Mouse (Mus musculus) left cerebral cortex, postnatal 14 days (tissue): ENCODE results near the gene Pars2. TPM values are rescaled to one million over a fixed set of nuclear protein-coding genes. Genes with fewer than 3 reads are reported as not detected.

ENCODE experiments used
- DNase-seq, 2 experiments: peaks; one replicate each; pipeline ENCODE4 v3.0.0; 2021 to 2022; ENCODE audit warnings: low spot score in 2 of 2, mixed read lengths in 1 of 2
- intact Hi-C: fragments of 180-260 bp; cut with DNase I; formaldehyde crosslinking; loops from one replicate; pipeline ENCODE4 v1.15.1; 2025
- total RNA-seq, 2 experiments: library from RNA; stranded (reverse); gene quantifications; 2 replicates each; pipeline ENCODE4 v1.2.3; 2021

Pars2 gene
- total RNA-seq, 2 experiments from 2014 or later: 6.3 to 6.5 TPM

DNA sequence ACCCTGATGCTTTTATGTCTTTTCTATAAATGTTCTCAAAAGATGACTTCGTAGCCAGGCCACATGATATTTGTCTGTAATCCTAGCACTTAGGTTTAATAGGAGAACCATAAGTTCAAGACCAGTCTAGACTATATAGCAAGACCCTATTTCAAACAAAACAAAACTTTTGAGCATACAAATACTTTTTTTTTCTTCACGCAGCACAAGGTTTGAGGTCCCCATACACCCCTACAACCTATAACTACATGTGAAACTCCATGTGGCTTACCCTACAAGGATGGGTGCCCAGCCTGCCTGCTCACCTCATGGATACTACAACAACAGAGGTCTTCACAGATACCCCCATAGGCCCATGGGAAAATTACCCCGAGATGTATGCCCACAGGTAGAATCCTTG lies 28.3 kb downstream of the Pars2 start:
- intact Hi-C loops: no loop called here
- DNase-seq: no peak

DNA sequence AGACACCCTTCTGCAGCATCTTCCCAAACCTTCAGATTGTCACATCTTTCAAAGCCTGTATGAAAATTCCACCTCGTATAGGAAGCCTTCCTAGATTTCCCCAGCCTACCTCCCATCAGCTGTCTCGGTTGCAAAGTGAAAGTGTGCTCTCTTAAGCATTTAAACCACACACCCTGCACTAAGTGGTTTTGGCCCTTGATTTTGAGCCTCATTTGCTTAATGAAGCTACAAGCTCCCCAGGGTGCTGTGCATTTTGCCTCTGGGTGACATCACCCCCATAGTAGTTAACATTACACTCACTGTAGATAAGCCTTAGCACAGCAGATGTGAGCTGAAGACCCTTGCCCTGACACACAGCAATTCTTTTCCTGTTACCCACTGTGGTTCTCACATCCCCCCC lies 30.1 kb downstream of the Pars2 start:
- no peak for DNase-seq
- intact Hi-C loops: no loop called here

DNA sequence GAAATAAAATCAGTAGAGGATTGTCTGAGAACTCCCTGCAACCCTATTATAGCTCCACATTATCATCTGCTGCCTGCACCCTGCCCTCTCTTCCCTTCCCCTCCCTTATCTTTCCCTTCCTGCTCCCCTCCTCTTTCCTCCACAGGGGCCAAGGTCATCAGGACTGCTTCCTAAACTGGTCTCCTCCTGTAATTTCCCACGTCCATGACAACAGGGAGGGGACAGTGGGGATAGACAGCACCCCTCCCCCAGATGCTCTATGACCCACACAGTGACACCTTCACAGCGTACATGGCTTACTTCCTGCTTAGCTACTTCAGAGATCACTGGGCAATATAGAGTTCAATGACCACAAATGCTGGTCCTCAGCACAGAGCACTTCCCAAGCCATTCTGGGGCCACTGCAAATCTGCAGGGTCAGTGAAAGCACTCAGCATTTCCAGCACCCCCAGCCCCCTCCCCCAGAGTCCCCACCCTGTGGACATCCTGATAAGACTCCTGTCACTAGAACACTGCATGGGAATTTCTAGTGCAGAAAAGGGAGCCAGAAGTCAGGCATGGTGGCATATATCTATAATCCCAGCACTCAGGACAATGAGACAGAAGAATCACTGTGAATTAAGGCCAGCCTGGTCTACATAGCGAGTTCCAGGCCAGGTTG lies 37.9 kb downstream of the Pars2 start:
- DNase-seq: no peak
- intact Hi-C loops: no loop called here

DNA sequence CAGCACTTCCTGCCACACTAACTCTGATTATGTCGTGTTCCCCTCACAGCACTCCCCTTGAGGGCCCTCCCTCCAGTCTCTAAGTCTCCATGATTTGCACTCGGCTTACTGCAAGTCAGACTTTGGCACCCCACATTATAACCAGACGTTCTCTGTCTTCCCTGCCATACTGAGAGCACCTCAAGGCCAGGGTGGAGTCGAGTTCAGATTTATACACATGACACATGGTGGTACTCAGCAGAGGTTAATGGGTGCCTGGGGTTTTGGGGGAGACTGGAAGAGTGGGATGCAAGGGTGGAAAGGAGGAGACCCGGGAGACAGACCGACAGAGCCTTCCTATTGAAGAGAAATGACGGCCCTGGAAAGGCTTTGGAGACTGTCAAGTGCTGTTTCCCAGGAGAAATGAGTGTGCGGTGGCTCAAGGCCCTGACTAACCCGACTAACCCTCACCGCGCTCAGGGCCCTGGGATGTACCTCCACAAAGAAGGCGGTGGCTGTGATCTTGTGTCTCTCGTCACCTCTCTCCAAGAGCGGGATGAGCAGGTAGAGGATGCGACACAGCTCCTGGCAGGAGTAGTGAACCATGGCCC lies 43.1 kb downstream of the Pars2 start:
- intact Hi-C loops: no loop called here
- DNase-seq: no peak

DNA sequence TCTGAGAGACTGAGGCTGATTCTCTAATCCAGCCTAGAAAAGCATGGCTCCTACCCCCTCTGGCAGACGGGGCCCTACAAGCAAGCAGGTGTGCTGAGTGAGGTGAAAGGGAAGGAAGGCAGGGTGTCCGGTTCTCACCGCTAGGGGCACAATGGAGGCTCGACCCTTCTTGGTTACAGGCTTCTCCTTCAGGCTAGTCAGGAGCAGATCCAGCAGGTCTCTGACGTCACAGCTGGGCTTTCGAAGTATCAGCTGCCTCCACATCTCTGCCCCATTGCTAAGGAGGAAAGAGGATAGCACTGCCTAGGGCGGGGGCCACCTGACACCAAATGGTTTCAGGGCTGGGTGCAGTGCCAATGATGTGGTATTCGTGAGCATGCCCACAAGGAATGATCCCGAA lies 49.1 kb downstream of the Pars2 start:
- DNase-seq: peak; percentile 24 to 54
- intact Hi-C loops: no loop called here

DNA sequence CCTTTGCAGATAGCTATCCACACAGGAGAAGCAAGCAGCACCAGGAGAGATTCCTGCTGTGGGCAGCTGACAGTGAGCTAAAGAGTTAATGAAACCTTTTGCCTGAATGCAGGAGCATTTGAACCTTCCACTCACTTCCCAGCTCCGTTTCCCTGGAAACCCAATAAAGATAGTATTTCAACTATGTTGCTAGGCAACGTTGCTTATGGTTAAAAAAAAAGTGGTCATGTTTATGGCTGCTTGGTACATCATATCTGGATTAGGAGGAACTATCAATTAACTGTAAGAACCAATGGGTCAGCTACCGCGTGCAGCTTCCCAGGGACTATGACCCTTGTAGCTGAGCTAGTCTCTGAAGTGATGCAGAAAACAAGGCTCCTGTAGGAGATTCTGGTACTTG lies 49.9 kb downstream of the Pars2 start:
- intact Hi-C loops: no loop called here
- DNase-seq: peak; percentile 17 to 47

DNA sequence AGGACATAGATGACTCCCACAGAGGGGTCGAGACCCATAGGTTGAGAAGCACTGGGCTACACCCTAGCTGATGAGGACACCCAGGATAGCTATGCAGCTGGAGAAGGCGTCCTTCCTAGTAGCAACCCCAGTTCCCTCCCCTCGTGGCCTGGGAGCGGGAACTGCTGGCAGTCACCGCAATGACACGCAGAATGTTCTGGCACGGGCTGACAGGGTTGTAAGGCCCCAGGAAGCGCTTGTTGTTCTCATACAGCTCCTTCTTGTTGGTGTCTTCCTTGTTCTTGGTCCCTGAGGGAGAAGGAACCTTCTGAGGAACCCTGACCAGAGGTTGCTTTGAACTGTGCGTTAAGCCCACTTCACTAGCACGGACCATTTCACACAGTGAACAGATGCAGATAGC lies 53.1 kb downstream of the Pars2 start:
- DNase-seq: no peak
- intact Hi-C loops: no loop called here

DNA sequence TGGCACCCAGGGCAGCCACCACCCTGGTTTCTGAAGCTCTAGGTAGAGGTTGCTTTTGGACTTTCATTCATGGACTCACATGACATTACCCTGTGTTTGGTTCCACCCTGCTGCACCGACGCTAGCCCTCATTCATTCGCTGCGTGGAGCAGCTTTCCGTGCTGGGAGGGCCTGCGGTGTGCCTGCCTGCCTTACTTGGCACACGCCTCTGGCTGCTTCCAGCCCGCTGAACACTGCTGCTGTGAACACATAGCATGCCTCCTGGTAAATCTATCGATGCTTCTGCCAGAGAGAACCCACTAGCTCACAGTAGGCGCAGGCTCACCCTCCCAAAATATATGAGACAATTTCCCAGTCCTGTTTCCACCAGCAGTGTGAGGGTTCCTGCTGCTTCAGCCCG lies 53.5 kb downstream of the Pars2 start:
- intact Hi-C loops: no loop called here

More for the DNA sequence above, 53.5 kb downstream of the Pars2 start:
- DNase-seq: peak; percentile 65 to 80

Other genes starting within 250 kb of the Pars2 start
- gene Pcsk9, start 186.7 kb upstream of the Pars2 start, total RNA-seq: 1 to 10 TPM; 2.7 to 2.8 TPM
- gene Bsnd, start 158.8 kb upstream of the Pars2 start, total RNA-seq: not detected
- 100 to 1,000 TPM; 112 to 119 TPM for gene Dhcr24, start 90.0 kb upstream of the Pars2 start, total RNA-seq
- gene Lexm, start 33.8 kb upstream of the Pars2 start, total RNA-seq: under 1 TPM in 1 of 2 experiments, not detected in 1; 0.37 TPM
- gene Ttc22, start 28.6 kb upstream of the Pars2 start, total RNA-seq: 1 to 10 TPM; 1.7 to 2.0 TPM
- gene Ttc4, start 27.9 kb downstream of the Pars2 start, total RNA-seq: 10 to 100 TPM; 41.2 to 43.7 TPM
- 1 to 10 TPM; 2.1 to 2.2 TPM for gene Mroh7, start 79.9 kb downstream of the Pars2 start, total RNA-seq
- gene Fam151a, start 82.8 kb downstream of the Pars2 start, total RNA-seq: not detected
- 10 to 100 TPM; 30.5 to 34.1 TPM for gene Acot11, start 153.9 kb downstream of the Pars2 start, total RNA-seq